In the genomic region with DNA sequence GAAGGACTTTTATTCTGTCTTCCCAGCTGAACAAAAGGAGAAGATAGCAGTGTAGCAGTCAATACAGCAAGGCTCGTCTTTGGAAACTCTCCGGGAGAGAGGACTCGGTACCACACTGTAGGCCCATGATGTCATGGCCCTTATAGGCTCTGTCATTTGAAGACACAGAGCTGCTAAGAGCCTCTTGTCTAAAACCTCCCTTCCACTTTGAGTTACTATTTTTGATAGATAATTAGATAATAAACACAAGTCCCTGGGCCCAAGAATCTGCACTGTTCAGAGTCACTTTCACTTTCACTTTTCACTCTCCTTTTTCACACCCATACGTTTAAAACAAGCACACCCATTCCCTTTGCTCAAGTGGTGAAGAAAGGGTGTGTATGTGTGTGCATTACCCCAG, we compare ENCODE assay signal across 14 mouse cellular contexts. TPM values are rescaled to one million over a fixed set of nuclear protein-coding genes. Genes with fewer than 3 reads are reported as not detected.
DNase-seq lines count a peak whose midpoint lies in the region; ATAC-seq lines count a peak whose summit lies in the region.
"Had no signal": no experiment of that assay in that cellular context is flagged by ENCODE, and none has a peak within 500 bp of the region (broad histone marks: within the 10 kb centered on the region; RNA-seq: fewer than 3 reads in every experiment).

No protein-coding gene starts in this region.

- 64% methylated on average over 4 of the region's 4 CpGs for WGBS in heart, embryonic 12.5 days
- 84% methylated on average over 4 of the region's 4 CpGs for WGBS in hindbrain, embryonic 11.5 days
- WGBS in midbrain, embryonic 14.5 days: 92% methylated on average over 4 of the region's 4 CpGs

- H3K27me3 ChIP-seq in heart, embryonic 12.5 days (replicated peaks): no peaks in the 10 kb centered on the region
- H3K27me3 ChIP-seq in megakaryocyte, embryonic 14.5 days (replicated peaks): no peaks in the 10 kb centered on the region
- H3K27me3 ChIP-seq in hindbrain, embryonic 11.5 days (ENCODE audit: control insufficient read depth, insufficient read depth, low read length): no peaks in the 10 kb centered on the region
- no peaks in the 10 kb centered on the region for H3K27me3 ChIP-seq in midbrain, embryonic 14.5 days (ENCODE audit: control insufficient read depth, insufficient read depth, low read length)
- H3K27me3 ChIP-seq: limb, embryonic 13.5 days had no signal

- DNase-seq in heart, adult 8-10 months (ENCODE audit: low spot score): no peak
- DNase-seq in CD4-positive, CD25-positive, alpha-beta regulatory T cell, adult 2 months (ENCODE audit: low read depth, low spot score): peak; percentile 60
- no peak for DNase-seq in testis, postnatal 14 days (ENCODE audit: low spot score)
- no peak for DNase-seq in hindbrain, embryonic 11.5 days (ENCODE audit: low spot score)
- no peak for DNase-seq in midbrain, embryonic 14.5 days
- DNase-seq: cerebellum, adult 18-20 months; spleen, adult 18-20 months had no signal

- no peak overlapping the region for H3K9ac ChIP-seq in heart, embryonic 12.5 days
- H3K9ac ChIP-seq in hindbrain, embryonic 11.5 days (ENCODE audit: low read depth, low read length): no peak overlapping the region
- no peak overlapping the region for H3K9ac ChIP-seq in midbrain, embryonic 14.5 days (replicated peaks; ENCODE audit: low read length)
- H3K9ac ChIP-seq: limb, embryonic 13.5 days had no signal

- no peaks in the 10 kb centered on the region for H3K9me3 ChIP-seq in heart, embryonic 12.5 days (replicated peaks)
- H3K9me3 ChIP-seq in megakaryocyte, embryonic 14.5 days: no peaks in the 10 kb centered on the region
- H3K9me3 ChIP-seq in hindbrain, embryonic 11.5 days (ENCODE audit: control insufficient read depth, low read length): no peaks in the 10 kb centered on the region
- H3K9me3 ChIP-seq in midbrain, embryonic 14.5 days (ENCODE audit: control insufficient read depth, low read length): no peaks in the 10 kb centered on the region
- H3K9me3 ChIP-seq: limb, embryonic 13.5 days had no signal

- H3K4me2 ChIP-seq in heart, embryonic 12.5 days: peak overlapping the region; percentile 7; the same call in 1 of the 2 replicates
- no peak overlapping the region for H3K4me2 ChIP-seq in hindbrain, embryonic 11.5 days (replicated peaks; ENCODE audit: low read depth, low read length)
- H3K4me2 ChIP-seq in midbrain, embryonic 14.5 days (ENCODE audit: low read length): no peak overlapping the region
- H3K4me2 ChIP-seq: limb, embryonic 13.5 days; midbrain, embryonic 11.5 days had no signal

- peaks cover 2% of the 10 kb centered on the region for H3K4me1 ChIP-seq in heart, embryonic 12.5 days (replicated peaks)
- peaks cover 81% of the 10 kb centered on the region for H3K4me1 ChIP-seq in megakaryocyte, embryonic 14.5 days
- H3K4me1 ChIP-seq in hindbrain, embryonic 11.5 days (replicated peaks; ENCODE audit: control insufficient read depth, insufficient read depth, low read length): no peaks in the 10 kb centered on the region
- no peaks in the 10 kb centered on the region for H3K4me1 ChIP-seq in midbrain, embryonic 14.5 days (ENCODE audit: control insufficient read depth, insufficient read depth, low read length)

- H3K4me3 ChIP-seq in heart, embryonic 12.5 days: no peak overlapping the region
- H3K4me3 ChIP-seq in megakaryocyte, embryonic 14.5 days (replicated peaks): peak overlapping the region; percentile 81
- H3K4me3 ChIP-seq in hindbrain, embryonic 11.5 days (ENCODE audit: low read depth, low read length): no peak overlapping the region
- no peak overlapping the region for H3K4me3 ChIP-seq in midbrain, embryonic 14.5 days (replicated peaks; ENCODE audit: low read depth, low read length)
- H3K4me3 ChIP-seq: limb, embryonic 13.5 days had no signal

- ATAC-seq in heart, embryonic 12.5 days (ENCODE audit: insufficient number of reproducible peaks, low FRiP score): no peak
- ATAC-seq in erythroid progenitor cell, adult 5-6 weeks (replicated peaks; ENCODE audit: low FRiP score, poor library complexity, severe bottlenecking): peak; percentile 76
- no peak for ATAC-seq in hindbrain, embryonic 11.5 days (ENCODE audit: low FRiP score)
- no peak for ATAC-seq in midbrain, embryonic 14.5 days (ENCODE audit: low FRiP score, low TSS enrichment)

- H3K36me3 ChIP-seq in heart, embryonic 12.5 days: peaks cover 68% of the 10 kb centered on the region
- peaks cover 97% of the 10 kb centered on the region for H3K36me3 ChIP-seq in megakaryocyte, embryonic 14.5 days (replicated peaks; ENCODE audit: low read length)
- H3K36me3 ChIP-seq in hindbrain, embryonic 11.5 days (ENCODE audit: control insufficient read depth, insufficient read depth, low read length): no peaks in the 10 kb centered on the region
- 0 out of 2 replicates have a peak, but pooled peaks cover 4% of the 10 kb centered on the region for H3K36me3 ChIP-seq in midbrain, embryonic 14.5 days (ENCODE audit: control insufficient read depth, insufficient read depth, low read length)

- no peak overlapping the region for H3K27ac ChIP-seq in heart, embryonic 12.5 days (ENCODE audit: poor library complexity, severe bottlenecking)
- H3K27ac ChIP-seq in hindbrain, embryonic 11.5 days (ENCODE audit: low read depth, low read length): no peak overlapping the region
- no peak overlapping the region for H3K27ac ChIP-seq in midbrain, embryonic 14.5 days (replicated peaks; ENCODE audit: low read depth, low read length)
- H3K27ac ChIP-seq: limb, embryonic 13.5 days had no signal

RNA-seq across cellular contexts. Expression of a gene that starts 9.7 kb away (rescaled TPM):
- polyA plus RNA-seq in heart, embryonic 12.5 days (2016; fragmentation: Nextera tagmentation; extraction: Ambion mirVana): 6.6 and 7.4 TPM in 2 replicates
- total RNA-seq in heart, adult 8-10 months (2022): 10 to 100 TPM; 21.5 to 33.4 (median 26.9) TPM
- total RNA-seq in erythroid progenitor cell, adult 5-6 weeks (2015; ENCODE audit: low replicate concordance): 1.4 TPM in 1 of 2 replicates, not detected in the other
- total RNA-seq in erythroid progenitor cell, adult 5-6 weeks (2017; ENCODE audit: low replicate concordance): 0.26 TPM in 1 of 2 replicates, not detected in the other
- polyA plus RNA-seq in megakaryocyte, embryonic 14.5 days (2012; ENCODE audit: insufficient read depth, low replicate concordance): not detected in 2 replicates
- 0.71 and 1.4 TPM in 2 replicates for polyA plus RNA-seq in hindbrain, embryonic 11.5 days (2014; fragmentation: Nextera tagmentation; extraction: Ambion mirVana)
- 0.43 TPM in 1 of 2 replicates, not detected in the other for polyA plus RNA-seq in midbrain, embryonic 14.5 days (2014; fragmentation: Nextera tagmentation; extraction: Ambion mirVana)

RNA-seq across cellular contexts. Expression of a gene that starts 16.2 kb away (rescaled TPM):
- polyA plus RNA-seq in heart, embryonic 12.5 days (2016; fragmentation: Nextera tagmentation; extraction: Ambion mirVana): 41.0 and 41.9 TPM in 2 replicates
- total RNA-seq in heart, adult 8-10 months (2022): 10 to 100 TPM; 10.2 to 13.0 (median 11.6) TPM
- total RNA-seq in erythroid progenitor cell, adult 5-6 weeks (2015; ENCODE audit: low replicate concordance): 17.6 and 31.7 TPM in 2 replicates
- 6.1 and 6.9 TPM in 2 replicates for total RNA-seq in erythroid progenitor cell, adult 5-6 weeks (2017; ENCODE audit: low replicate concordance)
- 179 and 363 TPM in 2 replicates for polyA plus RNA-seq in megakaryocyte, embryonic 14.5 days (2012; ENCODE audit: insufficient read depth, low replicate concordance)
- 26.0 and 27.6 TPM in 2 replicates for polyA plus RNA-seq in hindbrain, embryonic 11.5 days (2014; fragmentation: Nextera tagmentation; extraction: Ambion mirVana)
- polyA plus RNA-seq in midbrain, embryonic 14.5 days (2014; fragmentation: Nextera tagmentation; extraction: Ambion mirVana): 7.8 and 10.0 TPM in 2 replicates

RNA-seq across cellular contexts. Expression of a gene that starts 43.5 kb away (rescaled TPM):
- polyA plus RNA-seq in heart, embryonic 12.5 days (2016; fragmentation: Nextera tagmentation; extraction: Ambion mirVana): not detected in 2 replicates
- total RNA-seq in heart, adult 8-10 months (2022): not detected
- total RNA-seq in erythroid progenitor cell, adult 5-6 weeks (2015; ENCODE audit: low replicate concordance): not detected in 2 replicates
- total RNA-seq in erythroid progenitor cell, adult 5-6 weeks (2017; ENCODE audit: low replicate concordance): not detected in 2 replicates
- not detected in 2 replicates for polyA plus RNA-seq in megakaryocyte, embryonic 14.5 days (2012; ENCODE audit: insufficient read depth, low replicate concordance)
- not detected in 2 replicates for polyA plus RNA-seq in hindbrain, embryonic 11.5 days (2014; fragmentation: Nextera tagmentation; extraction: Ambion mirVana)
- not detected in 2 replicates for polyA plus RNA-seq in midbrain, embryonic 14.5 days (2014; fragmentation: Nextera tagmentation; extraction: Ambion mirVana)
- total RNA-seq: layer of hippocampus, postnatal 14 days had no signal
- polyA plus RNA-seq: embryonic facial prominence, embryonic 14.5 days; limb, embryonic 13.5 days; midbrain, embryonic 11.5 days had no signal
